Mouse (Mus musculus) heart, embryonic 16.5 days (tissue): Measurements from ENCODE around the gene Eef1akmt2. TPM values are rescaled to one million over a fixed set of nuclear protein-coding genes. Genes with fewer than 3 reads are reported as not detected.

ENCODE experiments used
- ATAC-seq: fragments of 200-750 bp; cut with Nextera tagmentation; replicated peaks from 2 replicates; pipeline ENCODE4 v1.8.0; 2017; ENCODE audit warnings: moderate number of reproducible peaks; ENCODE audit not compliant: insufficient read depth, low FRiP score; ENCODE audit errors: extremely low read depth
- H3K27ac ChIP-seq: fragments of 300-500 bp; sonication (generic); 2 replicates; pipeline ENCODE4 v1.5.1; 2014; ENCODE audit warnings: mild to moderate bottlenecking, low read length, control low read depth, moderate library complexity
- H3K27me3 ChIP-seq: fragments of 300-500 bp; sonication (generic); 2 replicates; pipeline ENCODE4 v1.6.1; 2014; ENCODE audit warnings: low read length, mixed read lengths; ENCODE audit not compliant: control insufficient read depth, insufficient read depth
- H3K36me3 ChIP-seq: fragments of 300-500 bp; sonication (generic); 2 replicates; pipeline ENCODE4 v1.6.1; 2014; ENCODE audit not compliant: control insufficient read depth, insufficient read depth
- H3K4me1 ChIP-seq: fragments of 300-500 bp; sonication (generic); 2 replicates; pipeline ENCODE4 v1.6.1; 2014; ENCODE audit warnings: low read length, mixed read lengths; ENCODE audit not compliant: control insufficient read depth, insufficient read depth
- H3K4me2 ChIP-seq: fragments of 300-500 bp; sonication (generic); 2 replicates; pipeline ENCODE4 v1.6.1; 2014; ENCODE audit warnings: low read depth, mild to moderate bottlenecking, control low read depth, low read length
- H3K4me3 ChIP-seq: fragments of 300-500 bp; sonication (generic); 2 replicates; pipeline ENCODE4 v1.5.1; 2014; ENCODE audit warnings: mild to moderate bottlenecking, control low read depth, low read length
- H3K9ac ChIP-seq: fragments of 300-500 bp; sonication (generic); 2 replicates; pipeline ENCODE4 v1.6.1; 2014; ENCODE audit warnings: low read length, control low read depth
- H3K9me3 ChIP-seq: fragments of 300-500 bp; sonication (generic); replicated peaks from 2 replicates; pipeline ENCODE4 v1.6.1; 2016; ENCODE audit warnings: low read length; ENCODE audit not compliant: control insufficient read depth
- WGBS: fragments of 180-500 bp; shearing (Covaris S2); extraction: QIAGEN DNeasy Blood & Tissue Kit; methylation state at CpG from one replicate; pipeline ENCODE4 v1.1.7; 2014; 5-methylcytosine and 5-hydroxymethylcytosine counted together
- polyA plus RNA-seq: library from polyadenylated mRNA; unstranded; fragments of >200 nt; fragmentation: Nextera tagmentation; extraction: Ambion mirVana; gene quantifications from 2 replicates; pipeline ENCODE4 v1.2.1, GENCODE M21; 2015

Eef1akmt2 gene
- polyA plus RNA-seq, 1 experiment from 2014 or later, result 43.0 TPM

DNA sequence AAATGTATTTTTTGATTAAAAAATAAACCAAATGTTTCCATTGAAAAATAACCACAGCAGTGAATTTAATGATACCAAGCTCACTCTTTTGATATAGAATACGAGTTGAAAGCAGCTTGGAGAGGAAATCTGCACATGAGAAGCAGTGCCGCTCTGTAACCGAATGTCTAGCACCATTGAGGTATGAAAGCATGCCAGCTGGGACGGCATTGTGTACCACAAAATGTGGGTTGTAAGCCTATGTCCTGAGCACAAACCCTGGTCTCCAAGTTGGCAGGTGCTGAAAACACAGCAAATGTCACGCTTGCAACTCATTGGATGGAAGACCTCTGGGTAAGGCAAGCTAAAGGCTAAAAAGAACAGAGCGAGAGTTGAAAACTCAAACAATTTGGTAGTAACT lies 35.4 kb downstream of the Eef1akmt2 start:
- Histone ChIP-seq H3K9me3 (no peaks in the 10 kb centered on the region), H3K36me3 (no peaks in the 10 kb centered on the region), H3K9ac (no peak overlapping the region), H3K4me1 (peaks cover 6% of the 10 kb centered on the region), H3K27me3 (no peaks in the 10 kb centered on the region), H3K4me2 (no peak overlapping the region), H3K27ac (no peak overlapping the region), H3K4me3 (no peak overlapping the region)
- 90% methylated on average over 6 of the region's 6 CpGs for WGBS
- ATAC-seq, result no peak

DNA sequence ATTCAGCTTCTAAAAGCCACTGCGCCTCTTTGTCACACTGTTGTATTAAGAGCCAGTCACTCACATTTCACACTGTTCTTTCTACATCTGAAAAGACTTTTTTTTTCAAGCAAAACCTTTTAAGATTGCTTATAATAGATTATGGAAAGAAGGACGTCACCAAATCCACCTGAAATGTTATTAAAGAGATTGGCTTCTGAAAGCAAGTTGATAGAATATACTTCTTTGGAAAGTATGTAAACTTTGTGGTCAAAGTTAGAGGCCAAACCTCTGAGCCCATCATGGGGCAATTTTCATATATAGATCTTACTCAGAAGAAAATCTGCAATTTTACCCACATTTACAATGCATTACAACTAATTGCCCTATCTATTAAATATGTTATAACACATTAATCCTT lies 35.9 kb downstream of the Eef1akmt2 start:
- WGBS, result 89% methylated on average over 2 of the region's 2 CpGs
- no peaks in the 10 kb centered on the region for H3K9me3 ChIP-seq

DNA sequence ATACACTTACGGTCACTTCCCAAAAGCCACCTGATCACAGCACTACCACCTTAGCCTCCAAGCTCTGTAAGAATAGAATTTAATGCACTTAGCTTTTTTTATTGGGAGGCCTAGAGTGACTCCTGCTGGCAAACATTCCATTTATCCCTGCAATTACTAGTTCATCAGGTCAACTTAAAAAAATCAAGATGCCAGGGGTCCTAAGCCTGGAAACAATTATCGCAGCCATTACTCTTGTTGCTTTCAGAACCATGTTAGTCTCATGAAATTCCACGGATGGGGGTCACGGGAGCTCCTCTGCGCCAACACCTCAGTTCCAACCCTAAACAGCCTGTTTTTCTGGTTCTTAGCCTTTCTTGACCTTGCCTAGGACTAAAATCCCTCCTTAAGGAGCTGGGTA lies 37.4 kb downstream of the Eef1akmt2 start:
- Histone ChIP-seq H3K4me2 (no peak overlapping the region), H3K27ac (no peak overlapping the region), H3K4me1 (peaks cover 26% of the 10 kb centered on the region), H3K4me3 (no peak overlapping the region), H3K9me3 (no peaks in the 10 kb centered on the region), H3K27me3 (no peaks in the 10 kb centered on the region), H3K36me3 (no peaks in the 10 kb centered on the region), H3K9ac (no peak overlapping the region)
- 79% methylated on average over 5 of the region's 5 CpGs for WGBS
- ATAC-seq, result no peak

More for the DNA sequence above, 35.9 kb downstream of the Eef1akmt2 start:
- no peak overlapping the region for H3K9ac ChIP-seq
- no peak overlapping the region for H3K4me2 ChIP-seq
- ATAC-seq, result no peak
- no peak overlapping the region for H3K27ac ChIP-seq
- H3K36me3 ChIP-seq, result no peaks in the 10 kb centered on the region
- H3K27me3 ChIP-seq, result no peaks in the 10 kb centered on the region
- no peak overlapping the region for H3K4me3 ChIP-seq
- peaks cover 11% of the 10 kb centered on the region for H3K4me1 ChIP-seq

DNA sequence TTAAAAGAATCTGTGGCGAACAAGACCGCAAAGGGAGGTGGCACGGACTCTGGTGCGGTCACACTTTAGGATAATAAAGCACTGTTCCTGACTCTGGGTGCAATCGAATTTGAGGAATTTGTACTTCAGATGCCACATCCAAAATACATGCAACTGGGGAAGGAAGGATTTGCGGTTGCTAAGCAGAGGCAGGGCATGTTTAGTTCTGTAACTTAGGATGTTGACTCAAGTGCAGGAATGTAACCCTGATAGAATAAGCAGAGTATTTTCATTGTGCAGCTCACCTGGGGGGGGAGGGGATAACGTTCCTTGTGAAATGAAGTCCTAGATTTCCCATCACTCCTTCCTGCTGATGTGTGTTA lies 38.4 kb downstream of the Eef1akmt2 start:
- Histone ChIP-seq H3K9ac (peak overlapping the region; percentile 91), H3K4me3 (peak overlapping the region; percentile 66), H3K4me2 (peak overlapping the region; percentile 94), H3K9me3 (no peaks in the 10 kb centered on the region), H3K4me1 (peaks cover 36% of the 10 kb centered on the region), H3K27me3 (no peaks in the 10 kb centered on the region), H3K27ac (peak overlapping the region; percentile 96), H3K36me3 (no peaks in the 10 kb centered on the region)
- ATAC-seq, result peak; percentile 3; the same call in 1 of the 2 replicates
- 3% methylated on average over 7 of the region's 7 CpGs for WGBS

DNA sequence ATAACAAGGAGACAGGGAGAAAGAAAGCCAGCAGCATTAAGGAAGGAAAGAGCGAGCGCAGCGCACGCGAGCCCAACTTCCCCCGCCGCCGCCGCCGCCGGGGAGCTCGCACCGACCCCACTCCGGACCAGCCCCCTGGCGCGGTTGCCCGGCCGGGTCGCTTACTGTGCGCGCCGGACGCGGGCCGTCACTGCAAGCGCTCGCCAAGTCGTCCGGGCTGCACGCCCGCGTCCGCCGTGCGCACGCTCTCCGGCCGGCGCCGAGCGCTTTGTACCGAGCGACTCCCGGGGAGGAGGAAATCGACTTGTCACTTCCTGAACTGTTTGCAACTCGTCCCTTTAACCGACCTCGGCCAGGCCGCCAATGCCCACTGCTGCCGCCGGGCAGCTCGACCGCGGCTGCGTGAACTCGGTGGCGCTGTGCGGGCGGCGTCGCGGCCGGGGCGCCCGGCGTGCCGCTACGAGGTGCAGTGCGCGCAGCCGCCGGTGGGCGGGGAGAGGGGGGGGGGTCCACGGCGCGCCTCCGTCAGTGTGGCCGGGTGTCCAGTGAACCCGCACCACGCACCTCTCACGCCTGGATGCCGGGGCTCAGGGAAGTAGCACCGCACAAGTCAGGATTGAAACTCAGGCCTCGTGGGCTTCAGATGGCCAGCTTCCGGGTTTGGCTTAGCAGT lies 38.9 kb downstream of the Eef1akmt2 start, which contains the start of gene Fam53b:
TSS of gene Fam53b (minus strand) at position 471 of the 673 bp plus-strand sequence.
- under 1% methylated on average over 81 of the region's 85 CpGs for WGBS
- Histone ChIP-seq H3K36me3 (no peaks in the 10 kb centered on the region), H3K4me1 (peaks cover 41% of the 10 kb centered on the region), H3K9ac (peak within 1 kb of the TSS; percentile 91), H3K9me3 (no peaks in the 10 kb centered on the region), H3K27me3 (no peaks in the 10 kb centered on the region), H3K27ac (peak within 1 kb of the TSS; percentile 96), H3K4me2 (peak within 1 kb of the TSS; percentile 94), H3K4me3 (peak within 1 kb of the TSS; percentile 66)
- peak; percentile 68 for ATAC-seq

DNA sequence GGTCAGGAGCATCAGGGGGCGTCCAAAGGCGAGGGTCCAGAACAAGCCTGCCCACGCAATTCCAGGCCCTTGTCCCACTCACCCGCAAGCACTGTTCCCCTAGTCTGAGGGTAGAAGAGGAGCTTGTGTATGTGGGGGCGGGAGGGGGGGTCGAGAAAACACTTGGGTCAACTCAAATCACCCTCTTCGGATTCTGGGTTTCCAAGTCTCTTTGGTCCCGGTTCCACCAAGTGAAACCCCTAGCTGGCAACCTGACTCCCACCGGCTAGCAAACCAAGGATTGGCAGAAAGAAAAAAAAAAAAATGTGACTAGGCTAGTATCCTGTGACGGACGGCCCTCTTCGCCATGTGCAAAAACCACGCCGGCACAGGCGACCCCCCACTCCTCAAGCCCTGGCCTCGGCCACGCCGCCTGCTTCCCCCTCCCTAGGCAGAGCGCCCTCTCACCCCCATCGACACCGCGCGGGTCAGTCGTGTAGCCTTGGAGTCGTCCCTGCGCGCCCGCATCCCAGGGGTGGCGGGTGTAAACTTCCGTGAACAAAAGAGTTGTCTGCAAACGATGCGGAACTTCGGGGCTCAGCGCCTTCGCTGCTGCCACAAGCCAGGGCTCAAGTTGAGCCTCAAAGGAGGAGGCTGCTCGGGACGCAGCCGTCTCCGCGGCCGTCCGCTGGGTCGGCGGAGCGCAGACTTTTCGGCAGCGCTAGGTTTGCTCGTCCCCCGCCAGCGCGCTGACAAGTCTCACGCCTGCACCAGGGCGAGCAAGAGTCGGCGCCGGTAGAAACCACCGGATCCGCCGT lies 39.7 kb downstream of the Eef1akmt2 start:
- peak; percentile 42 for ATAC-seq
- Histone ChIP-seq H3K4me3 (peak overlapping the region; percentile 66), H3K27ac (peak overlapping the region; percentile 96), H3K9me3 (no peaks in the 10 kb centered on the region), H3K4me1 (peaks cover 48% of the 10 kb centered on the region), H3K27me3 (no peaks in the 10 kb centered on the region), H3K9ac (peak overlapping the region; percentile 91), H3K4me2 (peak overlapping the region; percentile 94), H3K36me3 (no peaks in the 10 kb centered on the region)
- under 1% methylated on average over 59 of the region's 59 CpGs for WGBS

DNA sequence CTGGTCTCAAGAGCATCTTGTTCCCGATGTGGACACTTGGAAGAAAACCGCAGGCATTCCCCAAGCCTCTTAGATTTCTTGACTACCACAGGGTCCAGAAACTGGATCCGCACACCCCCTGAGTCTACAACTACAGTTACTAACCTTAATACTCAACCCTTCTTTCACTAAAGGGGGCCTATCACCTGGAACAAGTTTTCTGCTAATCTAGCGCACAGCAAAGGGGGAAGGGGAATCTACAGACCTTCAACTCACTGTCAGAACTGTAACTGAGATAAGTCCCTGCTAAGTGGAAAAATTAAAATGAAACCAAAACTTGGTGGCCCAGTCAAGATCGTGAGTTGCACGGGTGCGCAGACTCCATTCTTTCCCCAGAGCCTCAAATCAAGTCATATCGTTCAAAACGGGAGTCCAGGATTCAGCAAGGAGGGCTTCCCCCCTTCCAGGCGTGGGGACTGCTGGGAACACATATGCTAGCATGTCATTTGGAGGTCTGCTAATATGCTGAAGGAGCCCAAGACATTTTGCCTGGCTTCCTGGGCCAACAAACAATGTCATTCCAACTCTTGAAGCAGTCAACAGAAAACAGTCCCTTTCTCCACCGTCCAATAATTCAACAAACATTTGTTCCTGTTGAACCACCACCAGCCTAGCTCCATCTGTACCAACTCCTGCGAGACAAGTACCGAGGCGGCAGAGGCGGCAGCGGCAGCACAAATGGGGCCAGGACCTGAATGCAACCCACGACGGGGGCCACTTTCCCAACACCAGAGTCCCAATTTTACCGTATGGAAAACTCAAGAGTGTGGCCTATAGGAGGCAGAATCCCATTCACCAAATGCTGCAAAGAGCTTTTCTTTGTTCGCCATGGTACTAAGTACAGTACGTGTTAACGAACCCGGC lies 40.5 kb downstream of the Eef1akmt2 start:
- Histone ChIP-seq H3K4me1 (peaks cover 57% of the 10 kb centered on the region), H3K27ac (peak overlapping the region; percentile 96), H3K9me3 (no peaks in the 10 kb centered on the region), H3K4me3 (peak overlapping the region; percentile 66), H3K36me3 (no peaks in the 10 kb centered on the region), H3K4me2 (peak overlapping the region; percentile 94), H3K9ac (peak overlapping the region; percentile 91), H3K27me3 (no peaks in the 10 kb centered on the region)
- 13% methylated on average over 23 of the region's 23 CpGs for WGBS
- ATAC-seq, result no peak

DNA sequence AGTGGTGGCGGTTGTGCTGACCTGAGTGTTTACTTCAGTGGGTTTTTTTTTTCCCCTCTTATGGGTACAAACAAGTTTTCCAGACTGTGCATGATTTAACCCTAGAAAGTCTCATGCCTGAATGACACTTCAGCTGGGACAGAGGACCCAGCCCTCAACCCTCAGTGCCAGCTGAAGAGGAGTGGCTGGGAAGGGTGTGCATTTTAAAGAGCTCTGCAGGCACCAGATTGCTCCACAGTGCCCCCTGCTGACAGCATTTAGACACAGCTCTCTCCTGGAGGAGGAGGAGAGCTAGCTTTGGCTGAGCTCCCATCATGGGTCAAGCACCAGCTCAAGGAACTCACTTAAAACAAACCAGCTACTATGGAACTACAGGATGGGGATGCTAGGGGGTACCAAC lies 41.6 kb downstream of the Eef1akmt2 start:
- H3K36me3 ChIP-seq, result no peaks in the 10 kb centered on the region
- H3K4me1 ChIP-seq, result peaks cover 68% of the 10 kb centered on the region
- peak; percentile 21; the same call in 1 of the 2 replicates for ATAC-seq
- no peaks in the 10 kb centered on the region for H3K9me3 ChIP-seq
- H3K27me3 ChIP-seq, result no peaks in the 10 kb centered on the region
- peak overlapping the region; percentile 94 for H3K4me2 ChIP-seq
- 80% methylated on average over 1 of the region's 1 CpGs for WGBS
- peak overlapping the region; percentile 96; the same call in 1 of the 2 replicates for H3K27ac ChIP-seq
- H3K4me3 ChIP-seq, result no peak overlapping the region
- H3K9ac ChIP-seq, result peak overlapping the region; percentile 61
